Mouse (Mus musculus) CH12.LX (cell line): ENCODE data around the gene Kcng4.

Source experiments
- CHD2 ChIP-seq: IDR thresholded peaks from 2 replicates; pipeline ENCODE4 v1.6.1; 2011; ENCODE audit warnings: low read length, improper control_type of control experiment
- CTCF ChIP-seq, 2 experiments: IDR thresholded peaks in 1 of 2; conservative IDR thresholded peaks in 1 of 2; 2 replicates each; pipeline ENCODE4 v1.5.1; 2011 to 2012; ENCODE audit warnings: low read depth in 2 of 2, low read length in 2 of 2, improper control_type of control experiment in 1 of 2, inconsistent platforms in 1 of 2, mild to moderate bottlenecking in 1 of 2, moderate library complexity in 1 of 2
- E2F4 ChIP-seq: IDR thresholded peaks from 2 replicates; pipeline ENCODE4 v1.6.1; 2011; ENCODE audit warnings: low read depth, low read length, improper control_type of control experiment; ENCODE audit not compliant: insufficient replicate concordance
- KAT2A ChIP-seq: IDR thresholded peaks from 2 replicates; pipeline ENCODE4 v1.6.1; 2012; ENCODE audit warnings: low read length, improper control_type of control experiment, inconsistent platforms; ENCODE audit not compliant: insufficient replicate concordance
- POLR2A ChIP-seq: IDR thresholded peaks from 2 replicates; pipeline ENCODE4 v1.6.1; 2011; ENCODE audit warnings: low read depth, mild to moderate bottlenecking, improper control_type of control experiment, low read length
- RAD21 ChIP-seq: IDR thresholded peaks from 2 replicates; pipeline ENCODE4 v1.6.1; 2011; ENCODE audit warnings: low read depth, mild to moderate bottlenecking, low read length, improper control_type of control experiment, moderate library complexity
- USF1 ChIP-seq: IDR thresholded peaks from 2 replicates; pipeline ENCODE4 v1.6.1; 2014; ENCODE audit warnings: low read depth, mild to moderate bottlenecking, inconsistent platforms, low read length, improper control_type of control experiment
- ZKSCAN1 ChIP-seq: IDR thresholded peaks from 2 replicates; pipeline ENCODE4 v1.6.1; 2012; ENCODE audit warnings: low read depth, inconsistent platforms, low read length, improper control_type of control experiment, borderline replicate concordance

DNA sequence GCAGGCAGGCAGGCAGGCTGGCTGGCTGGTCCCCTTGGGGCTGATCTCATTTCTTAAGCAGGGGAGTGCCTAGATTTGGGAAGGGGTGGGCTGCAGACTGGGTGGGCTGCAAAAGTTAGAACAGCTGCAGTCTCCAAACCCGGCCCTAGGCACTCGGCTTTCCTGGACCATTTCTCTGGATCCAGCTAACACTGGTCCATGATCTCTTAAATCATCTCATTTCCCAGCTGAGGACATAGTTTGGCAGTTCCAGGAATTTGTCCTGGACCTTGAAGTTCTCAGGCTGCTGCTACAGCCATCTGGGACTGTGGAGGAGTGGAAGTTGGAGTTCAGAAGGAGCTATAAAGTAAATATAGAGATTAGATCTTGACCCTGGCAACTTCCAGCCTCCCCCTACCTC lies 15.8 kb upstream of the Kcng4 start:
- TF ChIP-seq KAT2A, result no peak
- TF ChIP-seq POLR2A, result no peak
- no peak for TF ChIP-seq ZKSCAN1
- no peak for TF ChIP-seq CTCF (conservative IDR thresholded peaks at IDR 0.05 in 1 of 2, IDR thresholded peaks at IDR 0.05 in 1 of 2; ENCODE audit: low read depth in 2 of 2, low read length in 2 of 2)
- no peak for TF ChIP-seq E2F4
- TF ChIP-seq RAD21, result no peak
- TF ChIP-seq USF1, result no peak
- TF ChIP-seq CHD2, result no peak
